Mouse (Mus musculus): ENCODE results near the gene Lpp. TPM values are rescaled to one million over a fixed set of nuclear protein-coding genes. Genes with fewer than 3 reads are reported as not detected.

Gene Lpp
- polyA plus RNA-seq, 1 experiment from 2014 or later: 12.2 TPM

- Histone ChIP-seq H3K4me2 (ENCODE audit: low read length) (no peak overlapping the region), H3K9me3 (ENCODE audit: control insufficient read depth, low read length) (peaks cover 4% of the 10 kb centered on the region; the same call in 1 of the 2 replicates), H3K27me3 (replicated peaks; ENCODE audit: control insufficient read depth, insufficient read depth, low read length) (no peaks in the 10 kb centered on the region), H3K27ac (ENCODE audit: low read length) (no peak overlapping the region), H3K9ac (replicated peaks; ENCODE audit: low read depth, low read length) (no peak overlapping the region), H3K4me3 (replicated peaks; ENCODE audit: low read length) (no peak overlapping the region), H3K36me3 (ENCODE audit: control insufficient read depth, insufficient read depth) (no peaks in the 10 kb centered on the region), H3K4me1 (replicated peaks; ENCODE audit: control insufficient read depth, insufficient read depth, low read length) (no peaks in the 10 kb centered on the region)
- WGBS: 67% methylated on average over 6 of the region's 6 CpGs
- no peak; the same call in 1 of the 2 replicates for ATAC-seq
Observed at GRCm38 (mm10) chr16:24367071-24367470, 26.2 kb upstream of the Lpp start.

- 72% methylated on average over 7 of the region's 7 CpGs for WGBS
- H3K9me3 ChIP-seq (ENCODE audit: control insufficient read depth, low read length): peaks cover 4% of the 10 kb centered on the region; the same call in 1 of the 2 replicates
- H3K36me3 ChIP-seq (ENCODE audit: control insufficient read depth, insufficient read depth): no peaks in the 10 kb centered on the region
Observed at GRCm38 (mm10) chr16:24367506-24367905, 25.8 kb upstream of the Lpp start.

GRCm38 (mm10) chr16:24376478-24376877 lies 16.8 kb upstream of the Lpp start:
- no peak for ATAC-seq
- no peak overlapping the region for H3K4me3 ChIP-seq (replicated peaks; ENCODE audit: low read length)
- peaks cover 1% of the 10 kb centered on the region; the same call in 1 of the 2 replicates for H3K9me3 ChIP-seq (ENCODE audit: control insufficient read depth, low read length)
- H3K27me3 ChIP-seq (replicated peaks; ENCODE audit: control insufficient read depth, insufficient read depth, low read length): no peaks in the 10 kb centered on the region
- no peak overlapping the region for H3K4me2 ChIP-seq (ENCODE audit: low read length)
- no peak overlapping the region for H3K27ac ChIP-seq (ENCODE audit: low read length)
- no peaks in the 10 kb centered on the region for H3K4me1 ChIP-seq (replicated peaks; ENCODE audit: control insufficient read depth, insufficient read depth, low read length)
- no peak overlapping the region for H3K9ac ChIP-seq (replicated peaks; ENCODE audit: low read depth, low read length)
- no peaks in the 10 kb centered on the region for H3K36me3 ChIP-seq (ENCODE audit: control insufficient read depth, insufficient read depth)

More at GRCm38 (mm10) chr16:24367506-24367905, 25.8 kb upstream of the Lpp start:
- ATAC-seq: no peak
- Histone ChIP-seq H3K9ac (replicated peaks; ENCODE audit: low read depth, low read length) (no peak overlapping the region), H3K4me2 (ENCODE audit: low read length) (no peak overlapping the region), H3K4me3 (replicated peaks; ENCODE audit: low read length) (no peak overlapping the region), H3K27me3 (replicated peaks; ENCODE audit: control insufficient read depth, insufficient read depth, low read length) (no peaks in the 10 kb centered on the region), H3K27ac (ENCODE audit: low read length) (no peak overlapping the region), H3K4me1 (replicated peaks; ENCODE audit: control insufficient read depth, insufficient read depth, low read length) (no peaks in the 10 kb centered on the region)

GRCm38 (mm10) chr16:24390596-24390995 lies 2.7 kb upstream of the Lpp start:
- no peak for ATAC-seq
- H3K27ac ChIP-seq (ENCODE audit: low read length): no peak overlapping the region
- WGBS: 59% methylated on average over 5 of the region's 5 CpGs

GRCm38 (mm10) chr16:24391111-24391510 lies 2.2 kb upstream of the Lpp start:
- 84% methylated on average over 3 of the region's 3 CpGs for WGBS
- Histone ChIP-seq H3K4me2 (ENCODE audit: low read length) (no peak overlapping the region), H3K4me1 (replicated peaks; ENCODE audit: control insufficient read depth, insufficient read depth, low read length) (peaks cover 21% of the 10 kb centered on the region), H3K4me3 (replicated peaks; ENCODE audit: low read length) (no peak overlapping the region), H3K27ac (ENCODE audit: low read length) (no peak overlapping the region), H3K9me3 (ENCODE audit: control insufficient read depth, low read length) (no peaks in the 10 kb centered on the region), H3K9ac (replicated peaks; ENCODE audit: low read depth, low read length) (no peak overlapping the region), H3K27me3 (replicated peaks; ENCODE audit: control insufficient read depth, insufficient read depth, low read length) (no peaks in the 10 kb centered on the region), H3K36me3 (ENCODE audit: control insufficient read depth, insufficient read depth) (no peaks in the 10 kb centered on the region)
- ATAC-seq: no peak

More at GRCm38 (mm10) chr16:24390596-24390995, 2.7 kb upstream of the Lpp start:
- Histone ChIP-seq H3K4me3 (replicated peaks; ENCODE audit: low read length) (no peak overlapping the region), H3K4me1 (replicated peaks; ENCODE audit: control insufficient read depth, insufficient read depth, low read length) (peaks cover 21% of the 10 kb centered on the region), H3K36me3 (ENCODE audit: control insufficient read depth, insufficient read depth) (no peaks in the 10 kb centered on the region), H3K9me3 (ENCODE audit: control insufficient read depth, low read length) (no peaks in the 10 kb centered on the region), H3K4me2 (ENCODE audit: low read length) (no peak overlapping the region), H3K27me3 (replicated peaks; ENCODE audit: control insufficient read depth, insufficient read depth, low read length) (no peaks in the 10 kb centered on the region), H3K9ac (replicated peaks; ENCODE audit: low read depth, low read length) (no peak overlapping the region)

GRCm38 (mm10) chr16:24391901-24392300 lies 1.4 kb upstream of the Lpp start:
- no peak for ATAC-seq
- no peak overlapping the region for H3K9ac ChIP-seq (replicated peaks; ENCODE audit: low read depth, low read length)
- H3K9me3 ChIP-seq (ENCODE audit: control insufficient read depth, low read length): no peaks in the 10 kb centered on the region
- no peak overlapping the region for H3K4me2 ChIP-seq (ENCODE audit: low read length)
- H3K27me3 ChIP-seq (replicated peaks; ENCODE audit: control insufficient read depth, insufficient read depth, low read length): no peaks in the 10 kb centered on the region
- 92% methylated on average over 7 of the region's 7 CpGs for WGBS
- no peak overlapping the region for H3K4me3 ChIP-seq (replicated peaks; ENCODE audit: low read length)
- peaks cover 21% of the 10 kb centered on the region for H3K4me1 ChIP-seq (replicated peaks; ENCODE audit: control insufficient read depth, insufficient read depth, low read length)
- no peaks in the 10 kb centered on the region for H3K36me3 ChIP-seq (ENCODE audit: control insufficient read depth, insufficient read depth)
- no peak overlapping the region for H3K27ac ChIP-seq (ENCODE audit: low read length)

- H3K4me2 ChIP-seq (ENCODE audit: low read length): peak overlapping the region; percentile 71
- peak overlapping the region; percentile 80 for H3K9ac ChIP-seq (replicated peaks; ENCODE audit: low read depth, low read length)
- WGBS: under 1% methylated on average over 43 of the region's 76 CpGs
- peak overlapping the region; percentile 67 for H3K4me3 ChIP-seq (replicated peaks; ENCODE audit: low read length)
- no peak; the same call in none of the 2 replicates for ATAC-seq
- no peaks in the 10 kb centered on the region for H3K9me3 ChIP-seq (ENCODE audit: control insufficient read depth, low read length)
- no peaks in the 10 kb centered on the region for H3K27me3 ChIP-seq (replicated peaks; ENCODE audit: control insufficient read depth, insufficient read depth, low read length)
- peaks cover 21% of the 10 kb centered on the region for H3K4me1 ChIP-seq (replicated peaks; ENCODE audit: control insufficient read depth, insufficient read depth, low read length)
- H3K36me3 ChIP-seq (ENCODE audit: control insufficient read depth, insufficient read depth): no peaks in the 10 kb centered on the region
- peak overlapping the region; percentile 41 for H3K27ac ChIP-seq (ENCODE audit: low read length)
Observed at GRCm38 (mm10) chr16:24393556-24394210, 376 bp downstream of the Lpp start.

- H3K4me2 ChIP-seq (ENCODE audit: low read length): peak overlapping the region; percentile 71
- 0 out of 2 replicates have a peak, but pooled peaks have one; percentile 7 for ATAC-seq
- H3K4me1 ChIP-seq (replicated peaks; ENCODE audit: control insufficient read depth, insufficient read depth, low read length): peaks cover 21% of the 10 kb centered on the region
- no peaks in the 10 kb centered on the region for H3K9me3 ChIP-seq (ENCODE audit: control insufficient read depth, low read length)
- no peak overlapping the region for H3K27ac ChIP-seq (ENCODE audit: low read length)
- no peaks in the 10 kb centered on the region for H3K27me3 ChIP-seq (replicated peaks; ENCODE audit: control insufficient read depth, insufficient read depth, low read length)
- peak overlapping the region; percentile 67 for H3K4me3 ChIP-seq (replicated peaks; ENCODE audit: low read length)
- WGBS: 16% methylated on average over 18 of the region's 18 CpGs
- no peaks in the 10 kb centered on the region for H3K36me3 ChIP-seq (ENCODE audit: control insufficient read depth, insufficient read depth)
- peak overlapping the region; percentile 80 for H3K9ac ChIP-seq (replicated peaks; ENCODE audit: low read depth, low read length)
Observed at GRCm38 (mm10) chr16:24394211-24394991, 1.1 kb downstream of the Lpp start.

GRCm38 (mm10) chr16:24395100-24395499 lies 1.8 kb downstream of the Lpp start:
- Histone ChIP-seq H3K4me2 (ENCODE audit: low read length) (peak overlapping the region; percentile 71), H3K36me3 (ENCODE audit: control insufficient read depth, insufficient read depth) (no peaks in the 10 kb centered on the region), H3K9me3 (ENCODE audit: control insufficient read depth, low read length) (no peaks in the 10 kb centered on the region), H3K27ac (ENCODE audit: low read length) (no peak overlapping the region), H3K9ac (replicated peaks; ENCODE audit: low read depth, low read length) (no peak overlapping the region), H3K4me3 (replicated peaks; ENCODE audit: low read length) (no peak overlapping the region), H3K4me1 (replicated peaks; ENCODE audit: control insufficient read depth, insufficient read depth, low read length) (peaks cover 21% of the 10 kb centered on the region), H3K27me3 (replicated peaks; ENCODE audit: control insufficient read depth, insufficient read depth, low read length) (no peaks in the 10 kb centered on the region)
- WGBS: 84% methylated on average over 2 of the region's 2 CpGs
- ATAC-seq: no peak
